Mouse (Mus musculus) adrenal gland, adult 8-10 months (tissue): ENCODE data around the gene Slc22a14. TPM values are rescaled to one million over a fixed set of nuclear protein-coding genes. Genes with fewer than 3 reads are reported as not detected.
"Not testable (repeated sequence)": the region's sequence is repeated elsewhere in the genome, so short reads cannot be mapped to it uniquely, and the experiment has no call there.

Experiments used
- DNase-seq: peaks from one replicate; pipeline ENCODE4 v3.0.0; 2022
- total RNA-seq, 4 experiments: library from RNA; stranded (reverse); gene quantifications; 2 replicates each; pipeline ENCODE4 v1.2.4; 2022

Gene Slc22a14
- total RNA-seq, 4 experiments from 2014 or later = not detected

- no peak for DNase-seq
These were observed 109.2 kb downstream of the Slc22a14 start for GRCm38 (mm10) chr9:119256161-119256560.

GRCm38 (mm10) chr9:119255096-119255495, 110.3 kb downstream of the Slc22a14 start:
- no peak for DNase-seq

GRCm38 (mm10) chr9:119254187-119254586, 111.2 kb downstream of the Slc22a14 start:
- no peak for DNase-seq

- no peak for DNase-seq
These were observed 117.4 kb downstream of the Slc22a14 start for GRCm38 (mm10) chr9:119247996-119248395.

- DNase-seq = no peak
These were observed 118.5 kb downstream of the Slc22a14 start for GRCm38 (mm10) chr9:119246826-119247225.

GRCm38 (mm10) chr9:119243981-119244380, 121.4 kb downstream of the Slc22a14 start:
- no peak for DNase-seq

GRCm38 (mm10) chr9:119241169-119241865, 124.0 kb downstream of the Slc22a14 start:
- no peak for DNase-seq

GRCm38 (mm10) chr9:119240286-119240997, 124.9 kb downstream of the Slc22a14 start:
- DNase-seq = no peak

- no peak for DNase-seq
These were observed 126.1 kb downstream of the Slc22a14 start for GRCm38 (mm10) chr9:119239274-119239673.

- DNase-seq = no peak
These were observed 126.6 kb downstream of the Slc22a14 start for GRCm38 (mm10) chr9:119238796-119239195.

GRCm38 (mm10) chr9:119231552-119231951, 133.8 kb downstream of the Slc22a14 start:
- no peak for DNase-seq

- DNase-seq = no peak
These were observed 134.5 kb downstream of the Slc22a14 start for GRCm38 (mm10) chr9:119230829-119231228.

- DNase-seq = no peak
These were observed 145.1 kb downstream of the Slc22a14 start for GRCm38 (mm10) chr9:119220249-119220648.

GRCm38 (mm10) chr9:119219667-119220066, 145.7 kb downstream of the Slc22a14 start:
- no peak for DNase-seq

GRCm38 (mm10) chr9:119215341-119215740, 150.0 kb downstream of the Slc22a14 start:
- not testable (repeated sequence) for DNase-seq

- no peak for DNase-seq
These were observed 150.8 kb downstream of the Slc22a14 start for GRCm38 (mm10) chr9:119214601-119215000.

GRCm38 (mm10) chr9:119212996-119213395, 152.4 kb downstream of the Slc22a14 start:
- DNase-seq = no peak

- DNase-seq = no peak
These were observed 156.4 kb downstream of the Slc22a14 start, which contains the start of gene Slc22a13 for GRCm38 (mm10) chr9:119208998-119209397. Gene Slc22a13 (minus strand): TSS chr9:119209098.

GRCm38 (mm10) chr9:119207113-119207512, 158.2 kb downstream of the Slc22a14 start:
- no peak for DNase-seq

- no peak for DNase-seq
These were observed 158.7 kb downstream of the Slc22a14 start for GRCm38 (mm10) chr9:119206666-119207065.

- no peak for DNase-seq
These were observed 159.6 kb downstream of the Slc22a14 start for GRCm38 (mm10) chr9:119205756-119206155.

- no peak for DNase-seq
These were observed 161.7 kb downstream of the Slc22a14 start for GRCm38 (mm10) chr9:119203617-119204016.

- DNase-seq = no peak
These were observed 163.7 kb downstream of the Slc22a14 start for GRCm38 (mm10) chr9:119201653-119202052.
